Mouse (Mus musculus) embryonic facial prominence, embryonic 10.5 days (tissue): Measurements from ENCODE around the gene Sfpq. TPM values are rescaled to one million over a fixed set of nuclear protein-coding genes. Genes with fewer than 3 reads are reported as not detected.
A peak's percentile ranks its signal among the peaks of the same experiment; 100 is the strongest.

ENCODE experiments used
- DNase-seq: peaks from one replicate; pipeline ENCODE4 v3.0.0-alpha.2; 2017; ENCODE audit warnings: low spot score
- H3K27ac ChIP-seq: fragments of 300-500 bp; sonication (generic); replicated peaks from 2 replicates; pipeline ENCODE4 v1.5.1; 2016; ENCODE audit warnings: mild to moderate bottlenecking
- H3K27me3 ChIP-seq: fragments of 300-500 bp; sonication (generic); replicated peaks from 2 replicates; pipeline ENCODE4 v1.6.1; 2016; ENCODE audit warnings: low read depth, mild to moderate bottlenecking; ENCODE audit not compliant: poor library complexity, severe bottlenecking
- H3K36me3 ChIP-seq: fragments of 300-500 bp; sonication (generic); replicated peaks from 2 replicates; pipeline ENCODE4 v1.6.1; 2016; ENCODE audit warnings: mild to moderate bottlenecking, moderate library complexity
- H3K4me1 ChIP-seq: fragments of 300-500 bp; sonication (generic); 2 replicates; pipeline ENCODE4 v1.6.1; 2016
- H3K4me3 ChIP-seq: fragments of 300-500 bp; sonication (generic); 2 replicates; pipeline ENCODE4 v1.5.1; 2016; ENCODE audit warnings: mild to moderate bottlenecking, moderate library complexity
- H3K9me3 ChIP-seq: fragments of 300-500 bp; sonication (generic); 2 replicates; pipeline ENCODE4 v1.6.1; 2016; ENCODE audit warnings: mild to moderate bottlenecking
- WGBS: fragments of 180-500 bp; shearing (Covaris S2); methylation state at CpG from one replicate; pipeline ENCODE4 v1.1.7; 2016; 5-methylcytosine and 5-hydroxymethylcytosine counted together
- polyA plus RNA-seq: library from polyadenylated mRNA; unstranded; fragments of >200 nt; fragmentation: Nextera tagmentation; extraction: Ambion mirVana; gene quantifications from 2 replicates; pipeline ENCODE4 v1.2.1, GENCODE M21; 2016

Sfpq gene
- polyA plus RNA-seq, 1 experiment from 2014 or later = 120 TPM

DNA sequence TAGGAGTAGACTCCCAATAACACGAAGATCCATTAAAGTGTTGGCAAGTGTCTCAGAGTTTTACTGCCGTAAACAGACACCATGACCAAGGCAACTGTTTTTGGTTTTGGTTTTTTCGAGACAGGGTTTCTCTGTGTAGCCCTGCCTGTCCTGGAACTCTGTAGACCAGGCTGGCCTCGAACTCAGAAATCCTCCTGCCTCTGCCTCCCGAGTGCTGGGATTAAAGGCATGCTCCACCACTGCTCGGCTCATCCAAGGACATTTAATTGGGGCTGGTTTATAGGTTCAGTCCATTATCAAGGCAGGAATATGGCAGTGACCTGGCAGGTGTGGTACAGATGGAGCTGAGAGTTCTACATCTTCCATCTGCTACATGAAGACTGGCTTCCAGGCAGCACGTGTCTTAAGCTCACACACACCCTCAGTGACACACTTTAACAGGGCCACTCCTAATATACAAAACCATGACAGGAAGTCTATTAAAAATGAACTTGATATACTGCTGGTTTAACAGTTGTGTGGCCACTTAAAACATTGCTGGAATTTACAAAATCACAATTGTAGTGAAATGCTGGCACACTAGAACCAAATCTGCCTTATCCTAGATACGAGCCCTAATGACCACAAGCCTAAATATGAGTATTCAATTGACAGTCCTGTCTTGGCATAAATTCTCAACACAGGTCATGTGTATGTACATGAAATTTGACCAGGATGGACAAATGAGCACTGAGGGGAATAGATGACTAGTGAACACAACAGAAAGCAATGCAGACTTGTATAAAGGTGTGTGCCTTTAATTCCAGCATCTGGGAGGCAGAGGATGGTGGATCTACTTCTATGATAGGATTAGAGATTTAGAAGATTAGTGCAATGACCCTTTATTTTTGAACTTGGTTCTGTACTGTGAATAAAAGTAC lies 17.0 kb downstream of the Sfpq start:
- no peak for DNase-seq
- H3K36me3 ChIP-seq = peaks cover 98% of the 10 kb centered on the region
- no peaks in the 10 kb centered on the region for H3K4me1 ChIP-seq
- H3K27me3 ChIP-seq = no peaks in the 10 kb centered on the region
- no peak overlapping the region for H3K27ac ChIP-seq
- WGBS = 87% methylated on average over 8 of the region's 8 CpGs
- H3K4me3 ChIP-seq = no peak overlapping the region
- no peaks in the 10 kb centered on the region for H3K9me3 ChIP-seq

GRCm38 (mm10) chr4:127038828-127039349 lies 17.8 kb downstream of the Sfpq start:
- Histone ChIP-seq H3K4me3 (no peak overlapping the region), H3K9me3 (no peaks in the 10 kb centered on the region), H3K27ac (no peak overlapping the region), H3K4me1 (no peaks in the 10 kb centered on the region), H3K36me3 (peaks cover 97% of the 10 kb centered on the region), H3K27me3 (no peaks in the 10 kb centered on the region)
- no peak for DNase-seq
- 92% methylated on average over 3 of the region's 3 CpGs for WGBS

DNA sequence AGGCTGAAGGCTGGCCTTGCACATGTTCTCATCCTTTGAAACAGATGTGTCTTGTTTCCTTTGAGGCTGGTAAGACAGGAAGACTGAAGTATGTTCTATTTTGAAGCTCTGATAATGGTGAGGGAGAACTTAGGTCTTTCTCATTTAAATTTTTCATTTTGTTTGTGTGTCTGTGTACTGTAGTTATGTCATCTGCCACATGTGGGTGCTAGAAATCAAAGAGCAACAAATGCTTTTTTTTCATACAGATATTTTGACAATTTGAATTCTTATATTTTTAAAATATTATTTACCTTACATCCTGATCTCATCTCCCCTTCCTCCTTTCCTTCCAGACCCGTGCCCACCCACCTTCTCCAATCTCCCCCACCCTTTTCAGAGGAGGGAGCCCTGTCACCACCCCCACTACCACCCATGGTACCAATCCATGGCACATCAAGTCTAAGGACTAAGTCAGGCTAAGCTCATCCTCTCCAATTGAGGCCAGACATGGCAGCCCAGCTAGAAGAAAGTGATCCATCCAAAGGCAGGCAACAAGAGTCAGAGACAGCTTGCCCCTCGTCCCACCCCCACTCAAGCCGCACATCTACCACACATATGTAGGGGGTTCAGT lies 18.9 kb downstream of the Sfpq start:
- Histone ChIP-seq H3K36me3 (peaks cover 96% of the 10 kb centered on the region), H3K4me1 (no peaks in the 10 kb centered on the region), H3K9me3 (no peaks in the 10 kb centered on the region), H3K4me3 (no peak overlapping the region), H3K27me3 (no peaks in the 10 kb centered on the region), H3K27ac (no peak overlapping the region)
- 72% methylated on average over 3 of the region's 3 CpGs for WGBS
- no peak for DNase-seq

- Histone ChIP-seq H3K36me3 (peaks cover 96% of the 10 kb centered on the region), H3K27ac (no peak overlapping the region), H3K9me3 (no peaks in the 10 kb centered on the region), H3K4me1 (no peaks in the 10 kb centered on the region), H3K27me3 (no peaks in the 10 kb centered on the region), H3K4me3 (no peak overlapping the region)
- 93% methylated on average over 4 of the region's 4 CpGs for WGBS
- no peak for DNase-seq
Observed at GRCm38 (mm10) chr4:127043540-127043939, 22.4 kb downstream of the Sfpq start.

DNA sequence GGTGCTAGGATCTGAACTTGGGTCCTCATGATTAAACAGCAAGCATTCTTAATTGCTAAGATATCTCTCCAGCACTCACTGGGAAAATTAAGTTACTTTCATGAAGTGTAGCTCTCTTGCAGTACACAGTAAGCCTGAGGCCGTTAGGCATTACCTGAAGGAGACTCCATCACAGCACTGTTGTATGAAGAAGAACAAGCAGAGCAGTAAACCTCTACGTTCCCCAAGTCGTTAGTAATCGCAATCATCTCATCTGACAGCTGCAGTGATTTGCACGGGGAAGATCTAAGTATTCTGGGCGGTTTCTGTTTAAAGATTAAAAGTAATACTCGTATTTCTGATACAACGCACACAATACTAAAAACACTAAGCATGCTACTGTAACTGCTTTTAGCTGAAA lies 30.0 kb downstream of the Sfpq start:
- Histone ChIP-seq H3K4me3 (no peak overlapping the region), H3K9me3 (no peaks in the 10 kb centered on the region), H3K4me1 (no peaks in the 10 kb centered on the region), H3K36me3 (peaks cover 97% of the 10 kb centered on the region), H3K27me3 (no peaks in the 10 kb centered on the region), H3K27ac (no peak overlapping the region)
- 92% methylated on average over 8 of the region's 8 CpGs for WGBS
- no peak for DNase-seq

- no peak overlapping the region for H3K4me3 ChIP-seq
- peaks cover 96% of the 10 kb centered on the region for H3K36me3 ChIP-seq
- 94% methylated on average over 5 of the region's 5 CpGs for WGBS
- DNase-seq = no peak
- no peaks in the 10 kb centered on the region for H3K27me3 ChIP-seq
- H3K27ac ChIP-seq = no peak overlapping the region
- no peaks in the 10 kb centered on the region for H3K4me1 ChIP-seq
- no peaks in the 10 kb centered on the region for H3K9me3 ChIP-seq
Observed at GRCm38 (mm10) chr4:127053071-127053470, 31.9 kb downstream of the Sfpq start.

- no peak for DNase-seq
- Histone ChIP-seq H3K4me1 (no peaks in the 10 kb centered on the region; the same call in 1 of the 2 replicates), H3K27me3 (no peaks in the 10 kb centered on the region), H3K9me3 (no peaks in the 10 kb centered on the region), H3K4me3 (no peak overlapping the region), H3K27ac (no peak overlapping the region), H3K36me3 (peaks cover 96% of the 10 kb centered on the region)
- 82% methylated on average over 7 of the region's 7 CpGs for WGBS
Observed at GRCm38 (mm10) chr4:127054522-127055198, 33.5 kb downstream of the Sfpq start.

- Histone ChIP-seq H3K36me3 (peaks cover 39% of the 10 kb centered on the region), H3K9me3 (no peaks in the 10 kb centered on the region; the same call in 1 of the 2 replicates), H3K4me3 (peak within 1 kb of the TSS; percentile 70), H3K27me3 (no peaks in the 10 kb centered on the region), H3K4me1 (peaks cover 6% of the 10 kb centered on the region; the same call in 1 of the 2 replicates), H3K27ac (peak within 1 kb of the TSS; percentile 81)
- peak; percentile 93 for DNase-seq
- WGBS = 1% methylated on average over 38 of the region's 38 CpGs
Observed at GRCm38 (mm10) chr4:127060585-127061290, 39.6 kb downstream of the Sfpq start, which contains the start of gene Zmym1. Gene Zmym1 (minus strand): TSS chr4:127061152.

- Histone ChIP-seq H3K27me3 (no peaks in the 10 kb centered on the region), H3K4me1 (peaks cover 6% of the 10 kb centered on the region; the same call in 1 of the 2 replicates), H3K9me3 (peaks cover 6% of the 10 kb centered on the region; the same call in 1 of the 2 replicates), H3K27ac (no peak overlapping the region), H3K36me3 (peaks cover 6% of the 10 kb centered on the region), H3K4me3 (no peak overlapping the region)
- 51% methylated on average over 1 of the region's 1 CpGs for WGBS
- no peak for DNase-seq
Observed at GRCm38 (mm10) chr4:127064051-127064450, 42.9 kb downstream of the Sfpq start.

GRCm38 (mm10) chr4:127074915-127075314 lies 53.8 kb downstream of the Sfpq start:
- 63% methylated on average over 1 of the region's 1 CpGs for WGBS

GRCm38 (mm10) chr4:127076875-127077548 lies 55.9 kb downstream of the Sfpq start, which contains the start of gene Zmym6:
Gene Zmym6 (plus strand): TSS chr4:127077383.
- Histone ChIP-seq H3K4me3 (peak within 1 kb of the TSS; percentile 71), H3K9me3 (no peaks in the 10 kb centered on the region; the same call in 1 of the 2 replicates), H3K27ac (peak within 1 kb of the TSS; percentile 89), H3K36me3 (0 out of 2 replicates have a peak, but pooled peaks cover 2% of the 10 kb centered on the region), H3K4me1 (peaks cover 6% of the 10 kb centered on the region), H3K27me3 (no peaks in the 10 kb centered on the region)
- peak; percentile 97 for DNase-seq
- WGBS = under 1% methylated on average over 46 of the region's 46 CpGs

More at GRCm38 (mm10) chr4:127074915-127075314, 53.8 kb downstream of the Sfpq start:
- Histone ChIP-seq H3K36me3 (0 out of 2 replicates have a peak, but pooled peaks cover 2% of the 10 kb centered on the region), H3K9me3 (no peaks in the 10 kb centered on the region; the same call in 1 of the 2 replicates), H3K27ac (no peak overlapping the region), H3K4me3 (no peak overlapping the region), H3K4me1 (peaks cover 6% of the 10 kb centered on the region), H3K27me3 (no peaks in the 10 kb centered on the region)
- no peak for DNase-seq
